Mouse (Mus musculus): ENCODE data around the gene Jdp2.

DNA sequence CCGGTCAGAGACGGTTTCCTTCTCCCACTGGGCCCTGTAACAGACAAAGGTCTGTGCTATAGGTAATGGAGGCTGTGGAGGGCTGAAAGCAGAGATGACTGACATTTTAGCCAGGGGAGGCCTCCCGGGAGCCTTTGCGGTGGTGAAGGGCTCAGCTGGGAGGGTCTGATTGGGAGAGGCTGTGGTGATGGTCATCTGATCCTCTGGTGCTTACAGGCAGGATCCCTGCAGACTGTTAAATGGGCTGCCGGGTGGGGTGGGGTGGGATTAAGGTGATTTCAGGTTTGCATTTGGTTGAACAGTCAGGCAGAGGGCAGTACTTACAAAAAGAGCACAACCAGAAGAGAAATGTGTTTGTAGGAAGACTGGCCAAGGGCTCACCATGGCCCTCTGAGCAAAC lies 27.0 kb downstream of the Jdp2 start:
- TF ChIP-seq CTCF (IDR thresholded peaks at IDR 0.05; ENCODE audit: control insufficient read depth, insufficient read depth, low read length) (no peak), POLR2A (IDR thresholded peaks at IDR 0.05; ENCODE audit: borderline replicate concordance, control insufficient read depth, low read depth, low read length) (no peak)

Data from bone marrow, adult 2 months (tissue).